Mouse (Mus musculus) neural tube, embryonic 13.5 days (tissue): Measurements from ENCODE around the gene Heg1. TPM values are rescaled to one million over a fixed set of nuclear protein-coding genes. Genes with fewer than 3 reads are reported as not detected.

Experiments
- ATAC-seq: fragments of 200-750 bp; cut with Nextera tagmentation; 2 replicates; pipeline ENCODE4 v1.8.0; 2017; ENCODE audit warnings: low read depth, mild to moderate bottlenecking, moderate TSS enrichment, moderate library complexity
- H3K27ac ChIP-seq: fragments of 300-500 bp; sonication (generic); replicated peaks from 2 replicates; pipeline ENCODE4 v1.5.1; 2015; ENCODE audit warnings: moderate library complexity, mild to moderate bottlenecking, inconsistent platforms
- H3K27me3 ChIP-seq: fragments of 300-500 bp; sonication (generic); 2 replicates; pipeline ENCODE4 v1.6.1; 2015; ENCODE audit warnings: mild to moderate bottlenecking, inconsistent platforms
- H3K36me3 ChIP-seq: fragments of 300-500 bp; sonication (generic); 2 replicates; pipeline ENCODE4 v1.6.1; 2015; ENCODE audit warnings: mild to moderate bottlenecking, inconsistent platforms
- H3K4me1 ChIP-seq: fragments of 300-500 bp; sonication (generic); replicated peaks from 2 replicates; pipeline ENCODE4 v1.6.1; 2015; ENCODE audit warnings: inconsistent platforms
- H3K4me2 ChIP-seq: fragments of 300-500 bp; sonication (generic); 2 replicates; pipeline ENCODE4 v1.6.1; 2015; ENCODE audit warnings: inconsistent platforms, mild to moderate bottlenecking, moderate library complexity
- H3K4me3 ChIP-seq: fragments of 300-500 bp; sonication (generic); 2 replicates; pipeline ENCODE4 v1.5.1; 2015; ENCODE audit warnings: mild to moderate bottlenecking, inconsistent platforms
- H3K9ac ChIP-seq: fragments of 300-500 bp; sonication (generic); 2 replicates; pipeline ENCODE4 v1.6.1; 2015; ENCODE audit warnings: moderate library complexity, mild to moderate bottlenecking, inconsistent platforms
- H3K9me3 ChIP-seq: fragments of 300-500 bp; sonication (generic); 2 replicates; pipeline ENCODE4 v1.6.1; 2016; ENCODE audit warnings: inconsistent platforms
- WGBS: fragments of 180-500 bp; shearing (Covaris S2); methylation state at CpG from one replicate; pipeline ENCODE4 v1.1.7; 2015; 5-methylcytosine and 5-hydroxymethylcytosine counted together
- polyA plus RNA-seq: library from polyadenylated mRNA; unstranded; fragments of >200 nt; fragmentation: Nextera tagmentation; extraction: Ambion mirVana; gene quantifications from 2 replicates; pipeline ENCODE4 v1.2.1, GENCODE M21; 2015

Heg1 gene
- polyA plus RNA-seq, 1 experiment from 2014 or later: 9.6 TPM

- Histone ChIP-seq H3K4me1 (peaks cover 11% of the 10 kb centered on the region), H3K4me3 (no peak overlapping the region), H3K4me2 (no peak overlapping the region), H3K36me3 (0 out of 2 replicates have a peak, but pooled peaks cover 3% of the 10 kb centered on the region), H3K27me3 (no peaks in the 10 kb centered on the region), H3K9me3 (no peaks in the 10 kb centered on the region), H3K9ac (no peak overlapping the region), H3K27ac (no peak overlapping the region)
- no peak for ATAC-seq
- WGBS: 86% methylated on average over 3 of the region's 3 CpGs
Observed at GRCm38 (mm10) chr16:33768491-33769278, 84.5 kb downstream of the Heg1 start.

- H3K4me1 ChIP-seq: peaks cover under 1% of the 10 kb centered on the region; the same call in 1 of the 2 replicates
- no peak overlapping the region for H3K27ac ChIP-seq
- no peak overlapping the region for H3K9ac ChIP-seq
- no peaks in the 10 kb centered on the region for H3K9me3 ChIP-seq
- ATAC-seq: no peak
- no peak overlapping the region for H3K4me3 ChIP-seq
- WGBS: 78% methylated on average over 7 of the region's 7 CpGs
- 0 out of 2 replicates have a peak, but pooled peaks cover 3% of the 10 kb centered on the region for H3K36me3 ChIP-seq
- H3K27me3 ChIP-seq: no peaks in the 10 kb centered on the region
- H3K4me2 ChIP-seq: no peak overlapping the region
Observed at GRCm38 (mm10) chr16:33769848-33770247, 85.7 kb downstream of the Heg1 start.

GRCm38 (mm10) chr16:33770778-33771454, 86.7 kb downstream of the Heg1 start:
- Histone ChIP-seq H3K9ac (no peak overlapping the region), H3K27me3 (no peaks in the 10 kb centered on the region), H3K27ac (no peak overlapping the region), H3K4me3 (no peak overlapping the region), H3K4me2 (no peak overlapping the region), H3K9me3 (no peaks in the 10 kb centered on the region), H3K4me1 (no peaks in the 10 kb centered on the region), H3K36me3 (0 out of 2 replicates have a peak, but pooled peaks cover 3% of the 10 kb centered on the region)
- no peak for ATAC-seq
- WGBS: 93% methylated on average over 4 of the region's 4 CpGs

- no peaks in the 10 kb centered on the region for H3K9me3 ChIP-seq
- no peaks in the 10 kb centered on the region for H3K27me3 ChIP-seq
- H3K9ac ChIP-seq: no peak overlapping the region
- H3K4me2 ChIP-seq: no peak overlapping the region
- WGBS: 84% methylated on average over 5 of the region's 5 CpGs
- ATAC-seq: no peak
- no peaks in the 10 kb centered on the region for H3K4me1 ChIP-seq
- H3K36me3 ChIP-seq: no peaks in the 10 kb centered on the region
- no peak overlapping the region for H3K27ac ChIP-seq
- H3K4me3 ChIP-seq: no peak overlapping the region
Observed at GRCm38 (mm10) chr16:33772809-33773208, 88.6 kb downstream of the Heg1 start.

GRCm38 (mm10) chr16:33774972-33775371, 90.8 kb downstream of the Heg1 start:
- no peaks in the 10 kb centered on the region for H3K9me3 ChIP-seq
- H3K27me3 ChIP-seq: no peaks in the 10 kb centered on the region
- H3K36me3 ChIP-seq: no peaks in the 10 kb centered on the region
- no peaks in the 10 kb centered on the region for H3K4me1 ChIP-seq
- no peak for ATAC-seq
- no peak overlapping the region for H3K27ac ChIP-seq
- no peak overlapping the region for H3K4me2 ChIP-seq
- H3K4me3 ChIP-seq: no peak overlapping the region
- WGBS: 78% methylated on average over 3 of the region's 3 CpGs
- no peak overlapping the region for H3K9ac ChIP-seq

- no peak overlapping the region for H3K27ac ChIP-seq
- WGBS: 85% methylated on average over 1 of the region's 1 CpGs
Observed at GRCm38 (mm10) chr16:33775733-33776335, 91.7 kb downstream of the Heg1 start.

GRCm38 (mm10) chr16:33776766-33777529, 92.8 kb downstream of the Heg1 start:
- no peak for ATAC-seq
- no peak overlapping the region for H3K4me3 ChIP-seq
- no peak overlapping the region for H3K9ac ChIP-seq
- no peak overlapping the region for H3K4me2 ChIP-seq
- 88% methylated on average over 7 of the region's 7 CpGs for WGBS
- no peaks in the 10 kb centered on the region for H3K4me1 ChIP-seq
- H3K27ac ChIP-seq: no peak overlapping the region
- no peaks in the 10 kb centered on the region for H3K36me3 ChIP-seq
- H3K9me3 ChIP-seq: no peaks in the 10 kb centered on the region
- H3K27me3 ChIP-seq: no peaks in the 10 kb centered on the region

More at GRCm38 (mm10) chr16:33775733-33776335, 91.7 kb downstream of the Heg1 start:
- Histone ChIP-seq H3K36me3 (no peaks in the 10 kb centered on the region), H3K4me1 (no peaks in the 10 kb centered on the region), H3K27me3 (no peaks in the 10 kb centered on the region), H3K4me3 (no peak overlapping the region), H3K4me2 (no peak overlapping the region), H3K9me3 (no peaks in the 10 kb centered on the region), H3K9ac (no peak overlapping the region)
- ATAC-seq: no peak

- no peak overlapping the region for H3K9ac ChIP-seq
- H3K27me3 ChIP-seq: no peaks in the 10 kb centered on the region
- no peaks in the 10 kb centered on the region for H3K9me3 ChIP-seq
- no peaks in the 10 kb centered on the region for H3K4me1 ChIP-seq
- H3K27ac ChIP-seq: no peak overlapping the region
- no peaks in the 10 kb centered on the region for H3K36me3 ChIP-seq
- H3K4me2 ChIP-seq: no peak overlapping the region
- WGBS: 86% methylated on average over 6 of the region's 6 CpGs
- ATAC-seq: no peak
- no peak overlapping the region for H3K4me3 ChIP-seq
Observed at GRCm38 (mm10) chr16:33777607-33778006, 93.4 kb downstream of the Heg1 start.

- no peak for ATAC-seq
- no peak overlapping the region for H3K9ac ChIP-seq
- H3K27me3 ChIP-seq: no peaks in the 10 kb centered on the region
- H3K27ac ChIP-seq: no peak overlapping the region
- WGBS: 63% methylated on average over 5 of the region's 5 CpGs
- no peaks in the 10 kb centered on the region for H3K9me3 ChIP-seq
- no peaks in the 10 kb centered on the region for H3K36me3 ChIP-seq
- H3K4me3 ChIP-seq: no peak overlapping the region
- H3K4me1 ChIP-seq: no peaks in the 10 kb centered on the region
- H3K4me2 ChIP-seq: no peak overlapping the region
Observed at GRCm38 (mm10) chr16:33781789-33782728, 97.9 kb downstream of the Heg1 start.

GRCm38 (mm10) chr16:33782729-33783091, 98.5 kb downstream of the Heg1 start:
- H3K9me3 ChIP-seq: no peaks in the 10 kb centered on the region
- H3K36me3 ChIP-seq: no peaks in the 10 kb centered on the region
- ATAC-seq: no peak
- no peak overlapping the region for H3K9ac ChIP-seq
- H3K4me3 ChIP-seq: no peak overlapping the region
- no peak overlapping the region for H3K27ac ChIP-seq
- WGBS: 88% methylated on average over 1 of the region's 1 CpGs
- H3K4me1 ChIP-seq: no peaks in the 10 kb centered on the region
- H3K4me2 ChIP-seq: no peak overlapping the region
- no peaks in the 10 kb centered on the region for H3K27me3 ChIP-seq

GRCm38 (mm10) chr16:33784547-33784946, 100.4 kb downstream of the Heg1 start:
- H3K27me3 ChIP-seq: no peaks in the 10 kb centered on the region
- H3K4me1 ChIP-seq: no peaks in the 10 kb centered on the region
- 95% methylated on average over 1 of the region's 1 CpGs for WGBS
- no peaks in the 10 kb centered on the region for H3K9me3 ChIP-seq
- H3K36me3 ChIP-seq: no peaks in the 10 kb centered on the region
- H3K9ac ChIP-seq: no peak overlapping the region
- H3K4me3 ChIP-seq: no peak overlapping the region
- no peak overlapping the region for H3K27ac ChIP-seq
- no peak for ATAC-seq
- no peak overlapping the region for H3K4me2 ChIP-seq
